Comparison of ENCODE assay signal across 24 mouse cellular contexts in the genomic region with DNA sequence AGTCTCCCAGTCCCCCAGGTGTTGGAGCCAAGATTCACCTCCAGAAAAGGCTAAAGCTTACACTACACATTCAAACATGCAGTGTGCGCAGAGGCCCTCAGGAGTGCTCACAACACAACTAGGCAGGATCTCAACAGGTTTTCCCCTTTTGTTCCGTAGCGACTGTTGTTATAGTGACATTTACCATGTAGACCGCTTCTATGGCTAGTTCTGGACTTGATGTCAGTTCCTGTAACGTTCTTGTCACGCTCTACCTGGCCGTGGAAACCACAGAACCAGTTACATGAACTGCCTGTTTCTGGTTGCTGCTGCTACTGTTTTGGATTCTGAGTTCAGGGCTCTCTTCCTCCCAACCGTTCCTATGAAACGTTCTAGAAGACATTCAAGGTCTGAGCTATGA.
DNase-seq lines count a peak whose midpoint lies in the region; ATAC-seq and TF ChIP-seq lines count a peak whose summit lies in the region.
"Had no signal": no experiment of that assay in that cellular context is flagged by ENCODE, and none has a peak within 500 bp of the region (broad histone marks: within the 10 kb centered on the region; RNA-seq: fewer than 3 reads in every experiment).

No protein-coding gene starts in this region.

- no peak for ATAC-seq in CD4-positive, CD25-positive, alpha-beta regulatory T cell, adult 4 months
- peak; percentile 53; the same call in 1 of the 2 replicates for ATAC-seq in monocyte, adult 5-6 weeks (replicated peaks; ENCODE audit: insufficient number of reproducible peaks, low FRiP score, low TSS enrichment, poor library complexity, severe bottlenecking)
- ATAC-seq: forebrain, embryonic 16.5 days; inflammation-experienced regulatory T-cells, adult 6 months; midbrain, embryonic 13.5 days had no signal

- dilution Hi-C loops in CH12.LX (cut with MboI; ENCODE audit: extremely low pct_ligation_motif_present, extremely low pct_unique_long_range_greater_than_20kb, low sequenced_read_pairs), result no loop called here

- no peaks in the 10 kb centered on the region for H3K27me3 ChIP-seq in CH12.LX (replicated peaks)
- H3K27me3 ChIP-seq: hindbrain, embryonic 13.5 days; midbrain, embryonic 13.5 days had no signal

- in situ Hi-C loops in CH12.LX (cut with MboI; ENCODE audit: low pct_ligation_motif_present, low pct_unique_long_range_greater_than_20kb, low sequenced_read_pairs), result no loop called here

- H3K4me3 ChIP-seq in CH12.LX (replicated peaks in 1 of 3; ENCODE audit: low read depth in 2 of 3, low read length in 2 of 3, poor library complexity in 1 of 3), result no peak overlapping the region
- H3K4me3 ChIP-seq: embryonic facial prominence, embryonic 10.5 days; hindbrain, embryonic 13.5 days; megakaryocyte, embryonic 14.5 days; midbrain, embryonic 13.5 days had no signal

- no peaks in the 10 kb centered on the region for H3K79me2 ChIP-seq in CH12.LX (replicated peaks; ENCODE audit: control insufficient read depth, extremely low read depth, insufficient read depth, poor library complexity, severe bottlenecking)

- H3K4me1 ChIP-seq in CH12.LX (ENCODE audit: control insufficient read depth in 1 of 2, insufficient read depth in 2 of 2), result peaks cover 24 to 71% of the 10 kb centered on the region in 2 experiments
- H3K4me1 ChIP-seq: megakaryocyte, embryonic 14.5 days had no signal

- peak; percentile 2 for DNase-seq in CD4-positive, CD25-positive, alpha-beta regulatory T cell, adult 2 months (ENCODE audit: low read depth, low spot score)
- peak; percentile 97 for DNase-seq in CH12.LX (ENCODE audit: extremely low read depth)
- DNase-seq in spleen, postnatal 14 days (ENCODE audit: low spot score in 2 of 2), result peak; percentile 7 to 16
- no peak for DNase-seq in gastrocnemius, adult 18-20 months (ENCODE audit: low spot score)
- no peak for DNase-seq in neural tube, embryonic 10.5 days (ENCODE audit: extremely low spot score, low spot score)
- no peak for DNase-seq in urinary bladder, postnatal 4 days (ENCODE audit: low spot score in 2 of 2)
- DNase-seq: adrenal gland, postnatal 10 days; cerebellum, adult 9-11 months; gastrocnemius, postnatal 25 days; heart, postnatal 36 days; kidney, adult 18-20 months; left cerebral cortex, postnatal 4 days; liver; lung, postnatal 14 days; thymus, postnatal 4 days had no signal

- TF ChIP-seq RAD21 in CH12.LX (IDR thresholded peaks at IDR 0.05; ENCODE audit: low read depth, low read length), result peak; percentile 4

- TF ChIP-seq CTCF in CH12.LX (conservative IDR thresholded peaks at IDR 0.05 in 1 of 2, IDR thresholded peaks at IDR 0.05 in 1 of 2; ENCODE audit: low read depth in 2 of 2, low read length in 2 of 2), result no peak

- TF ChIP-seq POLR2A in CH12.LX (IDR thresholded peaks at IDR 0.05; ENCODE audit: low read depth, low read length), result no peak

- H3K9ac ChIP-seq in CH12.LX (ENCODE audit: insufficient read depth, low read depth), result peak overlapping the region; percentile 42; the same call in 1 of the 2 replicates
- H3K9ac ChIP-seq: hindbrain, embryonic 13.5 days; midbrain, embryonic 13.5 days had no signal

- H3K36me3 ChIP-seq in CH12.LX (replicated peaks in 1 of 2; ENCODE audit: control insufficient read depth in 1 of 2, insufficient read depth in 1 of 2, low read length in 1 of 2), result peaks cover 10 to 54% of the 10 kb centered on the region in 2 experiments
- H3K36me3 ChIP-seq: embryonic facial prominence, embryonic 10.5 days; hindbrain, embryonic 13.5 days; midbrain, embryonic 13.5 days had no signal

- peak overlapping the region; percentile 51; the same call in 1 of the 2 replicates for H3K27ac ChIP-seq in CH12.LX (ENCODE audit: insufficient read depth, low read depth)
- H3K27ac ChIP-seq: embryonic facial prominence, embryonic 10.5 days; hindbrain, embryonic 13.5 days; kidney, postnatal 0 days; midbrain, embryonic 13.5 days had no signal

- no peaks in the 10 kb centered on the region for H3K9me3 ChIP-seq in CH12.LX (replicated peaks; ENCODE audit: low read length)
- H3K9me3 ChIP-seq: embryonic facial prominence, embryonic 10.5 days; hindbrain, embryonic 13.5 days; midbrain, embryonic 13.5 days had no signal

- peak; percentile 94 for TF ChIP-seq EP300 in CH12.LX (IDR thresholded peaks at IDR 0.05; ENCODE audit: low read length)

- peak overlapping the region; percentile 96 for H3K4me2 ChIP-seq in CH12.LX (ENCODE audit: insufficient read depth, low read depth, poor library complexity, severe bottlenecking)
- H3K4me2 ChIP-seq: hindbrain, embryonic 13.5 days; midbrain, embryonic 13.5 days had no signal

TF ChIP-seq in CH12.LX, 34 proteins besides CTCF, POLR2A, EP300 and RAD21:
- TF ChIP-seq JUN (IDR thresholded peaks at IDR 0.05; ENCODE audit: insufficient read depth, low read depth, low read length), result peak; percentile 46; the same call in 1 of the 2 replicates
- TF ChIP-seq GABPA (IDR thresholded peaks at IDR 0.05; ENCODE audit: insufficient replicate concordance, low read depth, low read length), result no peak
- TF ChIP-seq TCF12 (IDR thresholded peaks at IDR 0.05; ENCODE audit: low read depth, low read length), result peak; percentile 67; the same call in 1 of the 2 replicates
- TF ChIP-seq ETS1 (conservative IDR thresholded peaks at IDR 0.05; ENCODE audit: low read depth, low read length), result peak; percentile 91
- peak; percentile 89 for TF ChIP-seq MXI1 (IDR thresholded peaks at IDR 0.05; ENCODE audit: low read depth, low read length)
- peak; percentile 96 for TF ChIP-seq BHLHE40 (IDR thresholded peaks at IDR 0.05; ENCODE audit: low read depth, low read length)
- peak; percentile 78; the same call in 1 of the 2 replicates for TF ChIP-seq MYC (IDR thresholded peaks at IDR 0.05; ENCODE audit: low read depth, low read length)
- peak; percentile 80 for TF ChIP-seq IRF4 (IDR thresholded peaks at IDR 0.05; ENCODE audit: low read depth, low read length)
- TF ChIP-seq JUND (conservative IDR thresholded peaks at IDR 0.05; ENCODE audit: low read depth, low read length), result no peak
- TF ChIP-seq ELF1 (IDR thresholded peaks at IDR 0.05; ENCODE audit: low read depth, low read length), result peak; percentile 72
- no peak for TF ChIP-seq KAT2A (IDR thresholded peaks at IDR 0.05; ENCODE audit: insufficient replicate concordance, low read length)
- TF ChIP-seq NRF1 (IDR thresholded peaks at IDR 0.05; ENCODE audit: low read depth, low read length), result peak; percentile 48; the same call in 1 of the 2 replicates
- peak; percentile 72; the same call in 1 of the 2 replicates for TF ChIP-seq TBP (conservative IDR thresholded peaks at IDR 0.05; ENCODE audit: low read depth, low read length)
- TF ChIP-seq MEF2A (IDR thresholded peaks at IDR 0.05; ENCODE audit: borderline replicate concordance, low read depth, low read length), result peak; percentile 93
- no peak for TF ChIP-seq ZNF384 (IDR thresholded peaks at IDR 0.05; ENCODE audit: low read depth, low read length)

Comparison
In these comparisons a context has a peak if more than half of its experiments do, and no peak if none do; other contexts are left out.
1. DNase-seq: peak in CD4-positive, CD25-positive, alpha-beta regulatory T cell, adult 2 months (single experiment), CH12.LX (single experiment) and spleen, postnatal 14 days (2 of 2); none in gastrocnemius, adult 18-20 months (single experiment), neural tube, embryonic 10.5 days (single experiment) and urinary bladder, postnatal 4 days (0 of 2).